In genomic region chr5:138819780-138820179, GRCm38 (mm10) we compare ENCODE assay signal across 8 mouse cellular contexts. TPM values are rescaled to one million over a fixed set of nuclear protein-coding genes. Genes with fewer than 3 reads are reported as not detected.
DNase-seq lines count a peak whose midpoint lies in the region; ATAC-seq and TF ChIP-seq lines count a peak whose summit lies in the region.
"Had no signal": no experiment of that assay in that cellular context is flagged by ENCODE, and none has a peak within 500 bp of the region (broad histone marks: within the 10 kb centered on the region; RNA-seq: fewer than 3 reads in every experiment).

Gene Gm5294 (plus strand): TSS chr5:138820080.

- no peak within 1 kb of the TSS for H3K27ac ChIP-seq in forebrain, postnatal 0 days (ENCODE audit: low read depth, low read length)
- no peak within 1 kb of the TSS for H3K27ac ChIP-seq in liver, embryonic 14.5 days
- H3K27ac ChIP-seq in stomach, postnatal 0 days (replicated peaks) = no peak within 1 kb of the TSS

- peaks cover 40% of the 10 kb centered on the region for H3K9me3 ChIP-seq in megakaryocyte, embryonic 14.5 days
- H3K9me3 ChIP-seq in forebrain, postnatal 0 days (ENCODE audit: low read length) = no peaks in the 10 kb centered on the region
- no peaks in the 10 kb centered on the region for H3K9me3 ChIP-seq in liver, embryonic 14.5 days (ENCODE audit: control insufficient read depth, low read length)
- H3K9me3 ChIP-seq in stomach, postnatal 0 days (ENCODE audit: control insufficient read depth, low read length) = 0 out of 2 replicates have a peak, but pooled peaks cover 3% of the 10 kb centered on the region

- ATAC-seq in megakaryocyte, adult 5-6 weeks (ENCODE audit: poor library complexity, severe bottlenecking) = no peak
- no peak for ATAC-seq in forebrain, postnatal 0 days
- no peak for ATAC-seq in liver, embryonic 14.5 days (ENCODE audit: insufficient read depth)
- ATAC-seq in stomach, postnatal 0 days (ENCODE audit: low FRiP score, low TSS enrichment) = no peak

- H3K9ac ChIP-seq in forebrain, postnatal 0 days = no peak within 1 kb of the TSS
- no peak within 1 kb of the TSS for H3K9ac ChIP-seq in liver, embryonic 14.5 days (replicated peaks)
- H3K9ac ChIP-seq in stomach, postnatal 0 days (ENCODE audit: low read length) = no peak within 1 kb of the TSS

- no peak for TF ChIP-seq EP300 in liver, embryonic 14.5 days (IDR thresholded peaks at IDR 0.05; ENCODE audit: low read depth)
- TF ChIP-seq EP300 in stomach, postnatal 0 days (optimal IDR thresholded peaks at IDR 0.05) = no peak

- H3K27me3 ChIP-seq in megakaryocyte, embryonic 14.5 days (replicated peaks) = peaks cover 73% of the 10 kb centered on the region
- H3K27me3 ChIP-seq in forebrain, postnatal 0 days (ENCODE audit: insufficient read depth, low read length) = peaks cover 34% of the 10 kb centered on the region
- H3K27me3 ChIP-seq in liver, embryonic 14.5 days (ENCODE audit: control insufficient read depth, insufficient read depth, low read length) = peaks cover 30% of the 10 kb centered on the region
- peaks cover 13% of the 10 kb centered on the region; the same call in 1 of the 2 replicates for H3K27me3 ChIP-seq in stomach, postnatal 0 days (ENCODE audit: control insufficient read depth, insufficient read depth, low read length)

- peaks cover 8% of the 10 kb centered on the region for H3K4me1 ChIP-seq in megakaryocyte, embryonic 14.5 days
- no peaks in the 10 kb centered on the region for H3K4me1 ChIP-seq in forebrain, postnatal 0 days (ENCODE audit: insufficient read depth)
- H3K4me1 ChIP-seq in liver, embryonic 14.5 days (replicated peaks; ENCODE audit: control insufficient read depth in 2 of 2, insufficient read depth in 2 of 2, low read length in 1 of 2) = no peaks in the 10 kb centered on the region
- no peaks in the 10 kb centered on the region for H3K4me1 ChIP-seq in stomach, postnatal 0 days (replicated peaks; ENCODE audit: control insufficient read depth, insufficient read depth)

- DNase-seq in forebrain, postnatal 0 days = no peak
- DNase-seq in liver, embryonic 14.5 days (ENCODE audit: low read depth in 3 of 3, low spot score in 3 of 3) = no peak
- DNase-seq in stomach, postnatal 0 days (ENCODE audit: low spot score) = no peak
- no peak for DNase-seq in frontal cortex, adult 2 months (ENCODE audit: extremely low spot score in 1 of 2, low spot score in 1 of 2)
- DNase-seq in gastrocnemius, postnatal 10 days = no peak
- DNase-seq: kidney, adult 2 months had no signal

- TF ChIP-seq CTCF in forebrain, postnatal 0 days (IDR thresholded peaks at IDR 0.05; ENCODE audit: low read depth) = no peak
- TF ChIP-seq CTCF in liver, embryonic 14.5 days (IDR thresholded peaks at IDR 0.05; ENCODE audit: low read depth) = no peak
- TF ChIP-seq CTCF in stomach, postnatal 0 days (IDR thresholded peaks at IDR 0.05; ENCODE audit: low read depth) = no peak

- no peaks in the 10 kb centered on the region for H3K36me3 ChIP-seq in megakaryocyte, embryonic 14.5 days (replicated peaks; ENCODE audit: low read length)
- no peaks in the 10 kb centered on the region for H3K36me3 ChIP-seq in forebrain, postnatal 0 days (ENCODE audit: insufficient read depth)
- no peaks in the 10 kb centered on the region for H3K36me3 ChIP-seq in liver, embryonic 14.5 days (replicated peaks; ENCODE audit: control insufficient read depth, insufficient read depth, low read depth)
- no peaks in the 10 kb centered on the region for H3K36me3 ChIP-seq in stomach, postnatal 0 days (ENCODE audit: control insufficient read depth, insufficient read depth, low read length)

- peak within 1 kb of the TSS; percentile 77 for H3K4me3 ChIP-seq in megakaryocyte, embryonic 14.5 days (replicated peaks)
- H3K4me3 ChIP-seq in forebrain, postnatal 0 days (ENCODE audit: low read depth, low read length) = peak within 1 kb of the TSS; percentile 22; the same call in 1 of the 2 replicates
- no peak within 1 kb of the TSS for H3K4me3 ChIP-seq in liver, embryonic 14.5 days (ENCODE audit: insufficient read depth in 1 of 2, low read depth in 2 of 2, low read length in 2 of 2)
- H3K4me3 ChIP-seq in stomach, postnatal 0 days (ENCODE audit: low read depth, low read length) = peak within 1 kb of the TSS; percentile 30

- H3K4me2 ChIP-seq in forebrain, postnatal 0 days (ENCODE audit: low read depth) = peak within 1 kb of the TSS; percentile 41
- H3K4me2 ChIP-seq in liver, embryonic 14.5 days (ENCODE audit: low read depth) = peak within 1 kb of the TSS; percentile 36
- peak within 1 kb of the TSS; percentile 65 for H3K4me2 ChIP-seq in stomach, postnatal 0 days (replicated peaks; ENCODE audit: low read depth)

- 8% methylated on average over 21 of the region's 21 CpGs for WGBS in forebrain, postnatal 0 days
- 15% methylated on average over 21 of the region's 21 CpGs for WGBS in liver, embryonic 14.5 days (ENCODE audit: insufficient replicate concordance)
- 25% methylated on average over 21 of the region's 21 CpGs for WGBS in stomach, postnatal 0 days

RNA-seq across cellular contexts. Expression of gene Gm5294, which starts in this region (rescaled TPM):
- polyA plus RNA-seq in megakaryocyte, embryonic 14.5 days (2012; ENCODE audit: insufficient read depth, low replicate concordance) = not detected in 2 replicates
- not detected in 2 replicates for total RNA-seq in megakaryocyte, adult 5-6 weeks (2015)
- 1.2 TPM in 1 of 2 replicates, not detected in the other for total RNA-seq in megakaryocyte, adult 5-6 weeks (2017)
- not detected in 2 replicates for total RNA-seq in forebrain, postnatal 0 days (2014; rRNA removed)
- 0.23 TPM in 1 of 2 replicates, not detected in the other for polyA plus RNA-seq in forebrain, postnatal 0 days (2015; fragmentation: Nextera tagmentation; extraction: Ambion mirVana)
- polyA plus RNA-seq in liver, embryonic 14.5 days (2012; rRNA removed) = not detected in 2 replicates
- not detected in 2 replicates for polyA plus RNA-seq in liver, embryonic 14.5 days (2014; fragmentation: Nextera tagmentation; extraction: Ambion mirVana)
- polyA plus RNA-seq in stomach, postnatal 0 days (2015; fragmentation: Nextera tagmentation; extraction: Ambion mirVana) = not detected in 2 replicates
- polyA plus RNA-seq in frontal cortex, adult 2 months (2012; rRNA removed) = not detected in 2 replicates
- total RNA-seq in gastrocnemius, postnatal 10 days (2021) = not detected

Comparison
In these comparisons a context has a peak if more than half of its experiments do, and no peak if none do; other contexts are left out.
1. H3K4me3 ChIP-seq: peak in megakaryocyte, embryonic 14.5 days (single experiment), forebrain, postnatal 0 days (single experiment) and stomach, postnatal 0 days (single experiment); none in liver, embryonic 14.5 days (0 of 2).
2. Peak in every context shown above with its lines, with median percentiles within 50 percentile points of each other: H3K4me2 ChIP-seq.